Mouse (Mus musculus): ENCODE data around the gene Arid5b.

Gene Arid5b

DNA sequence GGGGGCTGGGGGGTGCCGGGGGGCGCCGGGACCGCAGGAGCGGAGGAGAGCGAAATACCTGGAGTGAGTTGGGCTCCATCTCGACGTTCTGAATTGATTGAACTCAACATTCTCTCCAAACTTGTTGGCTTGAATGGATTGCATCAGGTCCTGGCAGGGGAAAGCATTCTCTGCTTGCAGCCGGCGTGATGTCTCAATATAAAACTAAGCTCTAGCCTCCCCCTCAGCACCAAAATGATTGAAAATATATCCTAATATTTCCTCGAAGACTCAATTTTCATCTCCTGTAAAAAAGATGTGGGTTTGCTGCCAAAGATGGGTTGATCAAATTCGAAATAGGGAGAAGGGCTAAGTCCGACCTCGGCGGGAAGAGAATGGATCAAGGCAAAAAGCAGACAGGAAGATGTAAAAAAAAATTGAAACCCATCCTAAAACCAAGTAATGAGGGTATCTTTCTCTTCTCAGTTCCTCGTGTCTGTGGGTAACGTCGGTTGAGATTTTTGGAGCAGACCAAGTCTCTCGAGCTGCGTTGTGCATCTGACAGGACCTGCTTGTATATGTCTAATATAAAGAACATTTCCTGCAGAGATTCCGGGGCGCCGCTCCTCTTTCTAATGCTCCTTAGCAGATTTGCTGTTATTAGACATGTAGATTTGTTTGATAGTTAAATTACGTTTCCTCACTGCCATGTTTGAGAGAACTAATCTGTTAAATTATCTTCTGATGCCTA lies at the start of gene Arid5b:
Gene Arid5b (minus strand): TSS at position 109 of the 730 bp plus-strand sequence.
- peak; percentile 27 to 50 for DNase-seq (ENCODE audit: low spot score in 2 of 2)

DNA sequence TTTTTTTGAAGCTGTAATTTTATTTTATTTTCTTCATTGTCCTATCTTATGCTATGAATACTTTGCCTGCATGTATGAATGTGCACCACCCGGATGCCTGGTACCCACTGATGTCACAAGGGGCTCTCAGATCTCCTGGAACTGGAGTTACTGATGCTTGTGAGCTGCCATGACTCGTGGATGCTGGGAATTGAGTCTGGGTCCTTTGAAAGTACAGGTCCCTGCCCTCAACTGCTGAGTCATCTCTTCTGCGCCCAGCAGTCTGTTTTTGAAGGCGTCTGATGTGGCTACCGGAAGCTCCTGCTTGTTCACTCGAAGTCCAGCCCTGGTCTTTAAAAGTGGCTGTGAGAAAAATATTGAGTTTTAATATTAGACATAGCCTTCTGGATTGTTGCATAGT lies 46.8 kb upstream of the Arid5b start:
- no peak for DNase-seq (ENCODE audit: low spot score in 2 of 2)

DNA sequence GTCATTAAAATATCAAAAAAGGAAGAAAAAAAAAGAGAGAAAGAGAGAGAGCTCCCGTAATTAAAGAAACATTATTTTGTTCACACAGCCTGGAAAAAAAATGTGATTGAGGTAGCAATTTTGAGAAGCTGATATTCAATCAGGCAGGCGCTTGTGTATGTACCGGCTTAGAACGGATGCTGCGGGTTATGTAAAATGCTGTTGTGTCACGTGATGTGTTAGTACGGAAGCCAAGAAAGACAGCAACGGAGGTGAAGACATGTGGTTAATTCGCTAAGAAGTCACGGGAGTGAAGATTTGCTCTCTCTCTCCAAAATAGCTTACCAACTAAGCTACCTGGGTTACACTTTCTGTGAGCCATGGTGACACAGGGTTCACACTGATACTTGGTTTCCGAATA lies 45.5 kb upstream of the Arid5b start:
- DNase-seq (ENCODE audit: low spot score in 2 of 2), result no peak

DNA sequence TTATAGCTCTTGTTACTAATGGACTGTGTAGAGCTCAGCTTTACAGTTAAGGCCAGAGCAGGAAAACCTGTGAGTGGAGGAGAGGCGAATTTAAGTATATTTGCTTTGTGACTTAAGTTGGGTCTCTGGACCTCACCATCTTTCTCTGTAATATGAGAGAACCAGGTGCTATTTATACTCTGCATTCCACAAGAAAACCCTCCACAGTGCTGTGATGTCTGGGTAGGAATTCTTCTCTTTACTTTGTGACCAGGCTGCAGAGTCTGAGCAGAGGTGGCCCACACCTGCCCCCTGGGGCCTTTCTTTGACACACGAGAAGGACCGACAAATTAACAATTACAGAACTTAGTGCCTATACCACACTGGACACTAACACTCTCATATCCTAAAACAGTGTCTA lies 44.6 kb upstream of the Arid5b start:
- DNase-seq (ENCODE audit: low spot score in 2 of 2), result no peak

DNA sequence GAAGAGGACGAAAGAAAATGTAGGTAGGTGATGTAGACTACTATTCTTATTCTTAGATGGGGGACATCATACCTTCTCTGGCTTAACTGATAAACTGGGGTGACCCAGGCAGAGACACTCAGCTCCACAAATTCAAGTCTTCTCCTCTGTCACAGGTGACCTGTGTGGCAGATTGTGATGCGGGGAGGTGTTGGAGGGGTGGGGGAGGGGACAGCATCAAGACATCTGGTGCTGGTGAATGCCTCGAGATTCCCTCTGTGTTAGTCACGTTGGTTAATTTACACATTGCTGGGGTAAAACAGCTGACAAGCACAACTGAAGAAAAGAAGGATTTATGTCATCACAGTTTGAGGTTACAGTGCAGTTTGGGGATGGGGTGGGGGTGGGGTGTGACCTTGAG lies 42.4 kb upstream of the Arid5b start:
- DNase-seq (ENCODE audit: low spot score in 2 of 2), result no peak

DNA sequence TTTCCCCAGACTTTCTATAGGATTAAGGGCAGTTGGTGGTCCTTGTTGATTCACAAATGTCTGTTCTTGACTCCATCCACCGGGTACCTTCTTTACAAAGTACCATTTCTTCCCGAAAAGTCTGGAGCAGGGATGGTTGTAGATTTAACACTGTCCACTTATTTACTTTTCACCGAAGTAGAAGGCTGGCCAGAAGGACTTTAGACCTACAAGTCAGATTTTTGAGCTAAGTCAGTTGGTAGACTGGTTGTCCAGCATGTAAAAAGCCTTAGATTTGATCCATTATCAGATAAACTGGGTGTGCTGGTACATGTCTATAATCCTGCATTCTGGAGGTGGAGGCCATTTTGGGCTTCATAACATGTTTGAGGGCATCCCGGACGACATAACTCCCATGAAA lies 42.0 kb upstream of the Arid5b start:
- no peak for DNase-seq (ENCODE audit: low spot score in 2 of 2)

DNA sequence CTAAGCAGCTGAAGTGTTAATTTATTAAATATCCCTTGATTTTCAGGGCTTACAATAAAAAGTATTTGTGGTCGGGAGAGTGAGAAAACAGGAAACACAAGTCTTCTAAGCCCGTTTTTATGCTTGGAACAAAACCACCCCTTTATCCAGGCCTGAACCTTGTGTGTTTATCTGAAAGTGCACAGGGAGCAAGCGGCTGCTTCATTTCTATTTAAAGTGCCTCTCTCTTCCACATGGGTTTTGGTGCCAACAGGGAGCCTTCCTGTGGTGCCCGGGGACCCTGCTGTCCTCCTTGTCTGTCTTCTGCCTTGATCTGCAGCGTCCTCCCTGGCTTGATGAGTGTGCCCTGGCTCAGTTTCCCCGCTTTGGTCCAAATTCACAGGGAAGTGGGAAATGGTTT lies 40.9 kb upstream of the Arid5b start:
- DNase-seq (ENCODE audit: low spot score in 2 of 2), result peak; percentile 2 to 4

DNA sequence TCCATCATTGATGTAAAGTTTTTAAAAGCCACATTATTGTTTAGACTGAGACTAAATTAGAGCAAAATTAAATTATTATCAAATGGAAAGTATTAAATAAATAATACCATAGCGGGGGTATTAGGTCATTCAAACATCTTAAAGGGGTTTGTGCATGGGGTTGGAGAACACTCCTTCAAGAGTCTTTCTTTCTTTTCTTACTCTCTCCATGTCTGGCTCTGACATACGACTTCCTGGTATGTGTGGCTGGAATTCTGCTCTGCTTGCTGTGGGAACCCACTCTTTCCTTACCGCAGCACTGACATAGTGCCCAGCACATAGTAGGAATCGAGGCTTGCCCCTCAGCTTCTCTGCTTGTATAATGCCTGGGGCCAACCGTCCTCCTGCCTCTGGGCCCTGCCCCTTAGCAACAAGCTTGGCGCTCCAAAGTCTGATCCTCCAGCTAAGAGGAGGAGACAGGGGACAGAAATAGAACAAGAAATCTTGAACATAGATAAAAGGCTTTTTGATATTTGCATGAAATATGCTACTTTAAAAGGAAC lies 40.0 kb upstream of the Arid5b start:
- DNase-seq (ENCODE audit: low spot score in 2 of 2), result no peak

DNA sequence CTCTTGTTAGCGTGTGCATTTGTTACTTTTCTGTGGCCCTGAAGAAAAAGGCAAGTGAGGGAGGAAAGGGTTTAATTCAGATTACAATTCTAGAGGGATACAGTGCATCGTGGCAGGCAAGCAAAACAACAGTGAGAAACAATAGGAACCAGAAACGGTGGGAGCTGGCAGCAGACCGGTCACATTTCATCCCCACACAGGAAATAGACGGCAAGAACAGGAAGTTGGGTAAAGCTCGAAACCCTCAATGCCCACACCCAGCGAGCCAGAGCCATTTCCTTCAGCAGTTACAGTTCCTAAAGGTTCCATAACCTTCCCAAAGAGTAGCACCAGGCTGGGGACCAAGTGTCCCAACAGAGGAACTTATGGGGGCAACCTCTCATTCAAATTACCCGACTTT lies 34.2 kb upstream of the Arid5b start:
- DNase-seq (ENCODE audit: low spot score in 2 of 2), result no peak

DNA sequence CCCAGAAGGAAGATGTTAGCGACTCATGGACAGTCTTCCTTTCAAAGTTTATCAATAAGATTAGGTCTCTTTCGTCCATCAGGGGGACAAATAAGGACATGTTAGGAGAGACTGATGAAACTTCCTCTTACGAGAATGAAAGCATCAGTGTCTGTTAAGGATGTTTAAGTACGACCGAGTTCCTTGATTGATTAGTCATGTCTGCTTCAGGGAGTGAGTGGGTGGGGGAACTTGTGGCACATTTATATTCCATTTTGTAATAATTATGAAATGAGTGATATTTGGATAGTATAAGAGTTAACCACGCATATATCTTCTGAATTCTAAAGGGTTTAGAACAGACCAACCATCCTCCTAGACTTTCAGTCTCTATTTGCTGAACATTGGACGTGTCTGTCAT lies 22.5 kb upstream of the Arid5b start:
- no peak for DNase-seq (ENCODE audit: low spot score in 2 of 2)

DNA sequence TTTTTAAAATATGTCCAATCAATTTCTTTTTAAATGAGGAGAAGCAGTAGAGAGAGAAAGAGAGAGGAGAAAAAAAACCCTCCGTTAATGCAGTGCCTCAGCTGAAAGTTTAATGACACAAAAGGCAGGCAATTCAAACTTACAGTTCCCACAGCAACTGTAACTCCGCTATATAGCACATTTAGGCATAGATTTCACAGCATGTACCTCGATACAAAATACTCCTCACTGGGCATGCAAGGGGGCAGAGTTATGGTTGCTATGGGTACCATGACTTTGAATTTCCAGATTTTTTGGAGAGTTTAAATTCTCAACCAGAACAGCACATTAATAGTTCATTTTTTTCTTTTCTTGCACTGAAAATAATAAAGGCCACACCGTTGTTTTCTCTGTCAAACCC lies 10.9 kb upstream of the Arid5b start:
- DNase-seq (ENCODE audit: low spot score in 2 of 2), result no peak

DNA sequence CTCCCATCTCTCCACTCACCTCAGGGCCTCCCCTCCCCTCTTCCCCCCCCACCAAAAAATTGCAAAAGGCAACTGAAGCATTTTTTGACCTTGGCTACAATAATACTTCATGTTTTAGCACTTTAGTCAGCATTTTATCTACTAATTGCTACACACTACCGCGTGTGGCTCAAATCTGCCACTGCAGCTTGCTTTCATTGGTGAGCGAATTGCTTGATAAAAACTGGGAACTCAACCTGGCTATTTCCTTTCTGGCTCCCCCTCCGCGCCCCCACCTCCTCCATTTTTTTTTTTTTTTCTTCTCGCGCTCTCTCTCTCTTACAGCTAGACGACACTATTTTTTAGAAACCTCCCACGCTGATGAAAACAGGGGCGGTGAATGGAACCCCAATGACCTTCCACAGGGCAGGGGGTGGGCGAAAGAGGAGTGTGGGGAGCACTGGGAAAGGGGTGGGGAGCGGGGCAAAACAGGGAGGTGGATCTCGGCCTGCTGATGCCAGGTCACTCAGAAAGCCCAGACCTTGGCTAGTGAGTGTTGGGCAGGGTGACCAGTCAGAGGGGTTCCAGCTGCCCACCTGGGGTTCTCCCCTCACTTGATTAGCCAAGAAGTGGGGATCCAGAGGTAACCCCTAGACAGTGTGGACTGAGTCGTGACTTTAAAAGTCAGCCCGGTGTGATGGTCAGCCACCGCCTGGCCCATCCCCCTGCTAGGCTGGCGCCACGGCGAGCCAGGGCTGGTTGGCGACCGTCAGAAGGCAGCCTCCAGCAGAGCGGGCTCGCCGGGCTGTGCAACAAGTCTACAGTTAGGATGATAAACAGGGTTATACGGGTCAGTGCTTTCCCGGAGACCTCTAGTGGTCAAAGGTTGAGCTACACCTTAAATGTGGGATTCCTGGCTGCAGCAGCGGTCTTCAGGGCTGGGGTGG lies 4.2 kb upstream of the Arid5b start:
- DNase-seq (ENCODE audit: low spot score in 2 of 2), result peak; percentile 88 to 90

DNA sequence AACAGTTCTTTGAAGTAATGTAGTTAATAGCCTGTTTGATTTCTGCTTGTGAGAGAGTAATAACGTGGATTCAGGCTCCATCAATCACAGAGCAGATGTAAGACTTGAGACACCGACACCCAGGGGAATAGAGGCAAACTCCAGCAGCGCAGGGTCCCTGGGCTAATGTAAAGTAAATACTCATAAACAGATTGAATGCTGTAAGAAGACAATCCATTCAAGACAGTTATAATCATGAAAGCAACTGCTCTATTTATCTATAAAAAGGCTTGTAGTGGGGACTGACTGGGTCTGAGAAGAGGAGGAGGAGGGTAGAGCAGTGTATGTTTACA lies 3.2 kb upstream of the Arid5b start:
- no peak for DNase-seq (ENCODE audit: low spot score in 2 of 2)

DNA sequence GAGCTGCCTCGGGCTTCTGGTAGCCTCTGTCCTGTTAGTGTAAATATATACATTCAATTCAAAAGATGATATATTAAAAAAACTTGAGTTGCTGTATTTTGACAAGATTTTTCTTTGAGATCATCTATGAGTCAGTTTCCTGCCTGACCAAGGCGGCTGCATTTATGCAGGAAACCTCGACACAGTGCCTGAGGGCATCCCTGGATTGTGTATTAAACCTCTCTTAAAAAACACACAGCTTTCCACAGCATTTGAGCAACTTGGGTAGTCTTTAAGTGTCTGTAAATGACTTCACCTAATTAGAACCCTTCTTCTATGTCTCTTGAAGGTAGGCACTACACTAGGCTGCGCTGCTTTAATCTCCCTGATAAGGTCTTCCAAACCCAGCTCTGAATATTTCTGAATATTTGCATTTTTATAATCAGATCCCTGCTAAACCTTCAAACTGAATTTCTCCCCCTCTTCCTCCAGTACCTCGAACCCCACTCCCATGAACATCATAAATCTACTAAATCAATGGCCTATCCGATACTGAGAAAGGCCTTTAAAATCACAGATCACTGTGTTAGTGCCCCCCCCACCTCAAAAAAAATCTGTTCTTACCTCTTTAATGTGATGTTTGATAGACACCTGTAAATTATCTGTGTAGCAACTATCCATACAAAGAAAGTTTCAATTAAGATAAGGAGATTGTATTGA lies 2.7 kb upstream of the Arid5b start:
- DNase-seq (ENCODE audit: low spot score in 2 of 2), result no peak

DNA sequence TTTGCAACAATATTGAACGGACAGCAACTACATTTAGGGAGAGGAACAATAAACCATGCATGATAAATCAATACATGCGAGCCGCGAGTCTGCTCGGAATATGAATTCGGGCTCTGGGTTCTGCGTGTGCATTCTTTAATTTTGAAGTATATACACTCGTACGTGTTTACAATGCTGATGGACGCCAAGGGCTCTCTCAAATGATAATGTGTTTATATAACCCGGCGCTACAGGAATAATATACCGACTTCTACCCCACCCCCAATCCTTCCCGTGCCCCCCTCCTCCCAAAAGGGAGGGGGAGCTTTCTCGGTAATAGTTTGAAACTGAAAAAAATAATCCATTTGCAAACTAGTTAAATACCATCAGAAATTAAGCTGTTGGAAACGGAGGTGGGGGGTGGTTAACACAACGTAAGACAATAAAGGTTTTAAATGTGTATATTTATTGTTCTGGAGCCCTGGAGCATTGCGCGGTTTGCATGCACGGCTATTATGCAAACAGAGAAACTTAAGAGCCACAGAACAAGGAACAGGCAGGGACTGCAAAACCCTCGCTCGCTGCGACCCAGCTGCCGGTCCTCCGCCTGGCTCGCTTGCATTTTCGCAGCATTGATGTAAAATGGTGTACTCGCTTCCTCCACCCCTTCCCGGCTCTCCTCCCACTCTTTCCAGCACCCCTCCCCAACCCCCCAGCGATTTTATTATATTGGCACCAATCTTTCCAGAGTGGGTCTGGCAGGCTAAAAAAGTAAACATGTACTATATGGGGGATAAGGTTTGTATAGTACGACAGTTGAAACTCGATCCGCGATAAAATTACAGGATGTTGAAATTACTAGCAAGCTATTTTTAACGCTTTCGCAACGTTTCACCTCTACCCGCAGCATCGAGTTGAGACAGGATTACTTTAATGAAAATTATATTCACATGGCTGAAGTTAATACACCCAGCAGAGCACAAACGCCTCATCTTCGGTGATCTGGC lies 1.3 kb upstream of the Arid5b start:
- DNase-seq (ENCODE audit: low spot score in 2 of 2), result peak; percentile 74 to 77

DNA sequence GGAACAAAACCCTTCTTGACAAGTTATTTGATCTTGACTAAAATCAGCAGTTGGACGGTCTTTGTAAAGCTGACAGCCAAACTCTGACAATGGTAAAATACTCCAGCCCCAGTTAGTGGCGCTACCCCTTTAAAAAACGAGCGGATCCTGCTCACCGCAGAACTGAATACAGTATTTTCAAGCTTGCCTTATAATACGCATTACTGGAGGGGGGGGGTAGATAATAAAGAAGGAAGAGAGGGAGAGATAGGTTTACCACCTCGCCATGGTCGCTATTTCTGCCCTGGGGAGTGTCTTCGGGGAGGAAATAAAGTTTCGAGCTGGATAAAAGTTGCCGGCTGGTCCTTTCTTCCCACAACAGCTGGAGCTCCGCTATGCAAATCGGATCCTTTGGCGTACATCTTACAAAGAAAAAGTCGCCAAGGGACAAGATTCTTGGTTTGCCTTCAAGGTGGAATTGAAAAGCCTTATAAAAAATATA lies 829 bp downstream of the Arid5b start:
- DNase-seq (ENCODE audit: low spot score in 2 of 2), result peak; percentile 52 to 67

DNA sequence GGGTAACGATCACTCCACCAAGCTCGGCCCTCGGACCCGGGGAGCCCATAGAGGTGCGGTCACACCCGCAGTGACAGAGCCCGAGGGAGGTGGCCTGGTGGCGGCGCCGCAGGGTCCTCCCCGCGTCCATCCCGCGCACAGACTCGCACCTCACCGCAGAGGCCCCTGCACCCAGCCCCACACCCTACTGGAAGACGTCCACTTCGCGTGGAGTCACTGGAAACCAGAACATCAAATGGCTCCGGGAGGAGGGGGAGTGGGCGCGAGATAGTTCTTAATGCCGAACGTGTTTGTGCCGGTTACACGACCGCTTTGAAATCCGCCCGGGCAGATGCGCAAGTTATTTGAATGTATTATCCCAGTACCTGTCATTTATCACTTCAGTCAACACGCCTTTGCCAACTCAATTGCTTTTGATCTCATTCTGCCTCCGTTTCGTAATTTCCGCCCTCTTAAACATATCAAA lies 1.5 kb downstream of the Arid5b start:
- DNase-seq (ENCODE audit: low spot score in 2 of 2), result peak; percentile 61 to 69

DNA sequence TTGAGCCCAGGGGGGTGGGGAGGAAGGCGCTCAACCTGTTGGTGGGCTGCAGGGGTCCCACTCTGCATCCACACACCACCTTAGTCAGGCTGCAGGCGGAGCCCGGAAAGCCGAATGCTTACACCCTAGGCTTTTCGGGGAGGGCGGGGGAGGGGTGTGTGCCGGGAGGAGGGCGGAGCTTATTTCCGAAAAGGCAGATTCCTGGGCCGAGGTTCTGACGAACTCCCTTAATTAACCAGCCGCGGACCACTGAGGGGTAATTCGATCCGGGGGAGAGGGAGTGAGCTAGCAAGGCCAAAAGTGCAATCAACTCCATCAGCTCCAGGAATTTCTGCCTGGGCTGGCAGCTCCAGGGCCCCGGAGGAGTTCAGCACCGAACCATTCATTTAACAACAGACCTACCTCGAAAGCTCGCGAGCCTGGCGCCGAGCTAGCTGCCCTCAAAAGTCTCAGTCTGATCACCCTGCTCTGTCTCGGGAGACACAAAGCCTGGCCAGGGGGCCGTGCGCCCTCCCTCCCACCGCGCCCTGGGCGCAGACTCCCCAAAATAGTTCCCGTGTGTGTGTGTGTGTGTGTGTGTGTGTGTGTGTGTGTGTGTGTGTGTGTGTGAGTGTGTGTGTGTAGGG lies 2.1 kb downstream of the Arid5b start:
- DNase-seq (ENCODE audit: low spot score in 2 of 2), result peak; percentile 78

DNA sequence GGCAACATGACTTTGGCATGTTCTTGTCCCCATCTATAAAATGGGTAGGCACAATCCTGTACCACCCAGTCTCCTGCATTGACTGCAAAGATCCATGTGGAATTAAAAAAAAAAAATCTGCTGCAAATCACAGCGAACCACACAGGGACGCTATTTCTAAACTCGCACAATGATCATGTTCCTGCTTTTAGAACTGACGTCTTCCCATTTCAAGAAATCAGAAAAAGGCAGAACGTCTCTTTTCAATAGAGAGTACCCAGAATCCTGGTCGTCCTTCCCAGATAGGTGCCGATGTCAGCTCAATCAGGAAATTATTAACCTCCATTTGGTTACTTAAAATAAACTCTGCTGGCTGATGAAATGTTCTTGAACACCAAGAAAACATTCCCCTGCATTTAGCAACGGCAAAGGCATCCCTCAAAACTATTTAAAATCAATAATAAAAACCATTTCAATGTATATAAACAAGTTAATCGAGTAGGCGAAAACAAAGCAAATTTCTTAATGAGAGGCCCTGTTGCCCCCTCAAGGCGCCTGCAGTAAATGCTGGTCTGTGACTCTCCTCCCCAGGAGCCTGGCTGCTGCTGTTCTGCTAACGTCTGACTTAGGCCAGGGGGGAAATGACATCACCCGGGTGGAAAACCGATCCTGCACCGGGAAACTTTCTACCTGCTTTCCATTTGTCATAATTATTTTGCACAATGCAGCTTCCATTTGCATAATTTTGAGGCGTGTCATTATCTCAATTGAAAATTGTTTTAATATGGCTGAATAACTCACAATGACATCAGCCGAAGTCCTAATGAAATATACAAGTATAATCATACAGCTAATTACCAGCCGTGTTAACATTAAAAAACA lies 3.4 kb downstream of the Arid5b start:
- DNase-seq (ENCODE audit: low spot score in 2 of 2), result peak; percentile 60 to 64

Measured in heart, adult 9 months (tissue).